Mouse (Mus musculus) lung, postnatal 0 days (tissue): ENCODE measurements around the gene Gkn1.

Source experiments
- CTCF ChIP-seq: IDR thresholded peaks from 2 replicates; pipeline ENCODE4 v1.5.1; 2016; ENCODE audit warnings: antibody characterized with exemption, mild to moderate bottlenecking
- EP300 ChIP-seq: IDR thresholded peaks from 2 replicates; pipeline ENCODE4 v1.6.1; 2016; ENCODE audit warnings: antibody characterized with exemption, mild to moderate bottlenecking, control low read depth

DNA sequence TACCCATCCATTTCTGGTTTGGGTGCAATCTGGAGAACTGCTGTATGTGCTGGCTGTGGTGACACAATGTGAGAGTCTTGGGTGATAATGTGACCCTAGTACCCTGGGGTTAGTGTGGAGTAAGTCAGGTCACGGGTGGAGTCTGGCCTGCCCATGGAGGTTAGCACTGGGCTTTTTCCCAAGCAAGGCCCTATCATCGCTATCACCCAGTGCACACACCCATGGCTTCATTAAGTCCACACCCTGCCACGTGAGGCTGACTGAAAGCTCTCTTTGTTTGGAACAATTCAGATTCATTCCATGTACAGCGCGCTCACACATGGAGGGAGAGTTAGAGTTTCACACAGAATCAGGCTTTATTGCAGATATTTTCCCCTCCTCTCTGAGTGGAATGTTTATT, 3.7 kb upstream of the Gkn1 start:
- TF ChIP-seq CTCF = no peak
- no peak for TF ChIP-seq EP300
